Mouse (Mus musculus) bone marrow, adult 2 months (tissue): ENCODE data around the gene Pip4k2c. TPM values are rescaled to one million over a fixed set of nuclear protein-coding genes. Genes with fewer than 3 reads are reported as not detected.
A peak's percentile ranks its signal among the peaks of the same experiment; 100 is the strongest.
"Not testable (repeated sequence)": the region's sequence is repeated elsewhere in the genome, so short reads cannot be mapped to it uniquely, and the experiment has no call there.

Experiments
- H3K27ac ChIP-seq: fragments of 200-500 bp; 2 replicates; pipeline ENCODE4 v1.5.1; 2012; ENCODE audit warnings: low read depth, mild to moderate bottlenecking, control low read depth, inconsistent platforms, low read length; ENCODE audit not compliant: control insufficient read depth, poor library complexity, insufficient read depth
- H3K4me1 ChIP-seq: fragments of 200-500 bp; 2 replicates; pipeline ENCODE4 v1.6.1; 2011; ENCODE audit warnings: low read length; ENCODE audit not compliant: control insufficient read depth, insufficient read depth
- H3K4me3 ChIP-seq: fragments of 200-500 bp; replicated peaks from 2 replicates; pipeline ENCODE3; 2011; ENCODE audit warnings: mild to moderate bottlenecking, low read depth, low read length, control low read depth; ENCODE audit not compliant: control insufficient read depth
- CTCF ChIP-seq: fragments of 200-500 bp; IDR thresholded peaks from 2 replicates; pipeline ENCODE4 v1.5.1; 2011; ENCODE audit warnings: low read length, control low read depth; ENCODE audit not compliant: control insufficient read depth, insufficient read depth
- POLR2A ChIP-seq: fragments of 200-500 bp; IDR thresholded peaks from 2 replicates; pipeline ENCODE4 v1.6.1; 2011; ENCODE audit warnings: low read depth, mild to moderate bottlenecking, control low read depth, low read length, borderline replicate concordance; ENCODE audit not compliant: control insufficient read depth
- WGBS: fragments of 180-500 bp; shearing (Covaris S2); methylation state at CpG from one replicate; pipeline ENCODE4 v1.1.7; 2018; 5-methylcytosine and 5-hydroxymethylcytosine counted together
- polyA plus RNA-seq: library from polyadenylated mRNA; stranded (reverse); fragments of >200 nt; gene quantifications from 2 replicates; pipeline ENCODE4 v1.2.4, GENCODE M21; 2011; ENCODE audit warnings: low replicate concordance; ENCODE audit not compliant: missing spikeins, insufficient read depth, insufficient read length

The Pip4k2c gene
- polyA plus RNA-seq, 1 experiment = 24.9 TPM

DNA sequence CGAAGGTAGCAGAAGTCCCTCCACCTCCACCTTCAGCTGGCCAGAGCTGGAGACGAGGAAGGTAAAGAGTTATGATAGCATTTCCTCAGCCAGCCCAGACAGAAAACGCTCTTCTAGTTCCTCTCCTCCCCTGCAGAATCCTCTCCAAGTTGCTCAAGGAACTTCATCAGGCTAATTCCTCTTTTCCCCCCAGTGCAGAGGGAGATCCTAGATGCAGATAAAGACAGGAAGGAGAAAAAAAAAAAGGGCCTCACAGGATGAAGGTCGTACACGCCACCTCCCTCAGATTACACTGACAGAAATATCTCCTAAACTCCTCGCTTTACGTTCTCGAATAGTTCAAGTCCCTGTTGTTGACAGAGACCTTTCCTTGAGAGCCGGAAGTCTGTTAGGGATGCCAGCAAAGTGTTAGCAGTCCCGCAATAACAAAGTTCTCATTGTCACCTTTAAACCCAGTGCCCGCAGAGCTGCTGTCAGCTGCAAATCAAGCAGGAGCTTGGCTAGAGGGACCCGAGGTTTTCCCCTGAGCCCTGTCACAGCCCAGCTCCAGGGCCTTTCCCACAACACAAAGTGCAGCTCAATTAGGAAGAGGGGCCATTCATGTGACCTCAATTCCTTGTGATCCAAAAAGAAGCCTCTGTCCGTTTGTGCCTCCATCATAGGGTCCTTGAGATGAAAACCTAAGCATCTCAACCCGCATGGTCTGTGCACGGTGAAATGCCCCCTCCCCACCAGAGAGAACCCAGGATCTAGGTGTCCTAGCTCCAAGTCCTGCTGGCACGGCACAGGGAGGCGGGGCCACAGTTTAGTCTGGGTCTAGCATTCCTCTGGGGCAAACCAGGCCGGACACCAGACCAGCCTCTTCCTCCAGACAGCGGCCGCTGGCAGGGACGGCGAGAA, 16.7 kb downstream of the Pip4k2c start:
- peak; percentile 26; the same call in 1 of the 2 replicates for TF ChIP-seq POLR2A
- no peak for TF ChIP-seq CTCF
- Histone ChIP-seq H3K4me3 (peak overlapping the region; percentile 69), H3K27ac (peak overlapping the region; percentile 40), H3K4me1 (peaks cover 1% of the 10 kb centered on the region; the same call in 1 of the 2 replicates)
- 3% methylated on average over 22 of the region's 22 CpGs for WGBS

DNA sequence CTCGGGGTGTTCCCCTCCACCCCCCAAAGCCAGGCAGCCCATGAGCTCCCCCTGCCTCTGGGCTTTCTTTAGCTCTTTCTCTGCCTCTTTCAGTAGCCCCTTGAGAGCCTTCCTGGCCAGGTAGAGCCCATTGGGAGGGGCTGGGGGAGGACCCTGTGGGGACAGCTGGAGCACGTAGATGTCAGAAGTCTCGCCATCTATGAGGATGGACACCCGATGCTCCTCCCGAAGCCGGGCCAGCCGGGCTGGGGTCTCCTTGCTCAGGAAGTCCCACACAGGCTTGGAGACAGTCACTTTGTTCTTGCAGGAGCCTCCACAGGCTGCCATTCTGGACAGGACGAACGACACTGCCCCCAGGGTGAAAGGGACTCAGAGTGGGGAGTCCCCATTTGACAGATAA, 18.4 kb downstream of the Pip4k2c start:
- Histone ChIP-seq H3K4me3 (no peak overlapping the region), H3K4me1 (peaks cover 1% of the 10 kb centered on the region; the same call in 1 of the 2 replicates), H3K27ac (no peak overlapping the region)
- 79% methylated on average over 9 of the region's 9 CpGs for WGBS
- TF ChIP-seq POLR2A (no peak; the same call in 1 of the 2 replicates), CTCF (no peak)

DNA sequence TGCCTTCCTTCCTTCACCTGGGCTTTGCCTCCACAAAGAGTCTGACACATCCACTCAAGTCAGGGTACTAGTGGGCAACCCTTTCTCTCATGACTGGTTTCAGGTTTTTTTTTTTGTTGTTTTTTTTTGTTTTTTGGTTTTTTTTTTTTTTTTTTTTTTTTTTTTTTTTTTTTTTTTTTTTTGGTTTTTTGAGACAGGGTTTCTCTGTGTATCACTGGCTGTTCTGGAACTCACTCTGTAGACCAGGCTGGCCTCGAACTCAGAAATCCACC, 19.4 kb downstream of the Pip4k2c start:
- not testable (repeated sequence) for H3K4me1 ChIP-seq, H3K4me3 ChIP-seq, H3K27ac ChIP-seq
- 56% methylated on average over 1 of the region's 1 CpGs for WGBS

DNA sequence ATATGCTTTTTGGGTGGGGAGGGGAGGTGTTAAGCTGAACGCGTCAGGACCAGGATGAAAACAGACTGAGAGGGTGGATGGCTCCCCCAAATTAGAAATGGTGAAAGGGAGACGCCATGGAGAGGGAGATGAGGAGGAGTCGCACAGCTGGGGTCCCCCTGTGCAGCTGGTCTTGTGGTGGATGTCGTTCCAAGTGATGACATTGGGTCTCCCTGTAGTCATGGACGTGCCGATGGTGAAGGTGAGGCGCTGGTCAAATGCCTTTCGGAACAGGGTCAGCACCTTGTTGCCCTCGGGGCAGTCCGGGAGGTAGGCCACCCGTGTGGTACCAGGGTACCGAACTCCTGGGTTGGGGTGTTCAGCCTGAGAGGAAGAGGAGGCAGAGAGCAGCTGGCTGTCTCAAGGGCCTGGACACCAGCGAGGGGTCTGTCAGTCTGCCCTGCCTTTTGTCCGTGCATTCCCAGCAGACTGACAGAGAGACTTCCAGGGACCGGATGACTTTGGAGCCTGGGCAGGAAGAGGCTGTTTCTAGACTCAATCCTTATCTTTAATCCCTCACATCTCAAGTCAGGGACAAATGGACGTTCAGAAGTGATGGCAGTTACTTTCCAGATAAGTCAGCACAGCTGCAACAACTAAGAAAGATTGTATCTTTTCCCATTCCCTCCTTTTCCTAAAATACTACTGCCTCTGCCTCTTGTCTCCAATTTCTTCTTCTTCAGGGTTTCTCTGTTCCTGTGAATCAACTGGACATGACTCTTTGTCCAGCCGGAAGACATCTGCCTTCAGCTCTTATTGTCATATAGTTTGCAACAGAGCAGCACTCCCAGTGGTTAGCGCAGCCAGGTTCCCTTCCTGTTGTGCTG, 20.0 kb downstream of the Pip4k2c start:
- Histone ChIP-seq H3K4me1 (peaks cover 1% of the 10 kb centered on the region; the same call in 1 of the 2 replicates), H3K27ac (peak overlapping the region; percentile 49; the same call in 1 of the 2 replicates), H3K4me3 (no peak overlapping the region)
- WGBS = 84% methylated on average over 19 of the region's 19 CpGs
- TF ChIP-seq POLR2A (no peak), CTCF (no peak)

DNA sequence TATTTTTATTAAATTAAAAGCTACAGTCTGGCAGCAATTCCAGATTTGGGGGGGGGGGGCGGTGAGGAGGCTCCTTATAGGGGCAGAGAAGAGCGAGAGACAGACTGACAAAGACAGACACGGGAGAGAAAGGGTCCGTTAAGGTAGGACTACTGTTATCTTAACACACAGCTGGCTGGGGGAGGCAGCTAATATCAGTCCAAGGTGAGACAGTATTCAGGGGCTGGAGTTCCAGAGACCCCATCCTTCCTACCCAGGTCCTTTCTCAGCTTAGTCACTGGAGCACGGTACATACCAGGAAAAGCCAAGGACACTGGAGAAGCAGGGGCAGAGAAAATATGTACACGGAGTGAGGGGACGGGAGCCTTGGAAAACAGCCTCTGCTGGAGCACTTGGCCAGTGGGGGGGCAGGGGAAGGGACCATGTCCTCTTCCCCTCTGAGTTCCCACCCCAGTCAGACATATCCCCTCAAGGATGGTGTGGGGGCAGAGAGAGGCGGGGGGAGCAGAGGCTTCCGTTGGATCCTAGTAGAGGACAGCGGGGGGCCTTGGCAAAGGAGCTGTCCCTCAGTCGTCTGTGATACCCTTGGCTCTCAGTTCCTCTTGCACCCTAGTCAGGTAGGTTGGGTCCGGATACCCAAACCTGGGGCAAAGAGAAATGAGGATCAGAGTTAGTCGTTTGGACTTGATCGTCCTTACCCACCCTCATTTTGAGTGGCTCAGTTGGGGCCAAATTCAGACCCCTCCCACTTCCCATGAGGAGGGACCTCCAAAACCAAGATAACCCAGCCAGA, 20.8 kb downstream of the Pip4k2c start:
- peaks cover 1% of the 10 kb centered on the region; the same call in 1 of the 2 replicates for H3K4me1 ChIP-seq
- H3K4me3 ChIP-seq = no peak overlapping the region
- TF ChIP-seq CTCF (no peak), POLR2A (no peak)
- 69% methylated on average over 14 of the region's 14 CpGs for WGBS
- H3K27ac ChIP-seq = peak overlapping the region; percentile 49; the same call in 1 of the 2 replicates

DNA sequence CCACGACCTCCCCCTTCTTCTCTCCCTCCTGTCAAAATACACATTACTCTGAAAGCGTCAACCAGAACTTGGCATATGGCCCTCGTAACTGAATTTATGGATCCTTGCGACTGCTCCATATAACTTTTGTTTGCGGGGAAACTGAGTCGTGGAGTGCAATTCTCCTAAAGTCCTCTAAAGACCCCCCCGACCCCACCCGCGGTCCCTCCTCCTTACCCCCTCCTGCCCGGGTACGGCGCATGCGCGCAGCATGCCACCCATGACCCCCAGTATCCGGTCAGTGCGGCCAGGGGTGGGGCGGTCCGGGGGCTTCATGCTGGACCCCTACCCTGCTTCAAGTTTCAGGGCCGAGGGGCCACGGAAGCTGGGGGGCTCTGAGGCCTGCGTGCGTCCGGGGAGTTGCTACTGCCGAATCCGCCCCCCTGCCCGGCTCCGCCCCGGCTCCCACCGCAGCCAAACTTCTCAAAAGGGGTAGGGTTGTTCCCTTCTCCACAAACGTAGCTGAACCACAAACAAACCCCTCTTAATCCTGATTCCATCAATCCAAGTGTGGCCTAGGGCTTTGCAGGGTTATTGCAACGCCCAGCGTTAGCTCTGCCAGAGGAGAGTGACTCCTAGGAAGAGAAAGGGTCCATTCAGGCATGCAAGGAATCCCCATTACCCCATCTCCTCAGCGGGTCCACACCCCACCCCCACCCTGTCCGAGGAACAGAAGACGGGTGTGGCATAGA, 21.6 kb downstream of the Pip4k2c start, which contains the start of gene Arhgef25:
Arhgef25 (minus strand) TSS at position 433 of the 731 bp plus-strand sequence.
- Histone ChIP-seq H3K4me3 (peak within 1 kb of the TSS; percentile 34), H3K4me1 (peaks cover 1% of the 10 kb centered on the region; the same call in 1 of the 2 replicates), H3K27ac (peak within 1 kb of the TSS; percentile 67)
- TF ChIP-seq POLR2A = no peak
- no peak for TF ChIP-seq CTCF
- 17% methylated on average over 35 of the region's 35 CpGs for WGBS

DNA sequence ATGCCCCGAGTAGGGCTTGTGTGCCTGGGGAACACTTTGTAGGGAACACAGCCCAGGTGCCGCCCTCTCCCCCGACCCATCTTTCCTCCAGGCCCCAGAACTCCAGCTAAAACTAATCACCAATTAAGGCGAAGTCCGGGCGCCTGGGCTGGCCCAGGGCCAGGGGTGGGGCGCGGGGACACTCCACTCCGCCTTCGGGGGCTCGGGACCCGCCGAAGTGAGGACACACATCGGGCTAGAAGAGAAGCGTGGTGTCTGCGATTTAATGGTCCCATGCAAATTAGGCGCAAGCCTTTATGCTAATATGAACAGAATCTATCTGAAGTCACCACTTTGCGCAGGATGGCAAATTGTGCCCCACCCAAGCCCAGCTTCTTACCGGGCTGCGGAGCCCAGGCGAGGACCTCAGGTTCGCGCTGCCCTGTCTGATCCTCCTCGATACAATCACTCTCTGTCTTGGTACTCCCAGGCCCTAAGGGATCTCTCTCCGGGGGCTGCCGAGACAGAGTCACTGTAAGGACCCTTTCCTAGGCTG, 22.2 kb downstream of the Pip4k2c start:
- H3K4me3 ChIP-seq = peak overlapping the region; percentile 34
- H3K4me1 ChIP-seq = peaks cover 1% of the 10 kb centered on the region; the same call in 1 of the 2 replicates
- peak overlapping the region; percentile 67 for H3K27ac ChIP-seq
- TF ChIP-seq CTCF = no peak
- TF ChIP-seq POLR2A = peak; percentile 40; the same call in 1 of the 2 replicates
- WGBS = under 1% methylated on average over 26 of the region's 26 CpGs
